8 mouse cellular contexts compared by ENCODE assay signal in genomic region chr4:135709072-135709564, GRCm38 (mm10). TPM values are rescaled to one million over a fixed set of nuclear protein-coding genes. Genes with fewer than 3 reads are reported as not detected.
DNase-seq lines count a peak whose midpoint lies in the region; ATAC-seq and TF ChIP-seq lines count a peak whose summit lies in the region.

No protein-coding gene starts in this region.

- H3K9me3 ChIP-seq in forebrain, embryonic 12.5 days, result no peaks in the 10 kb centered on the region
- no peaks in the 10 kb centered on the region for H3K9me3 ChIP-seq in liver, embryonic 16.5 days (replicated peaks; ENCODE audit: control insufficient read depth, low read length)
- no peaks in the 10 kb centered on the region for H3K9me3 ChIP-seq in neural tube, embryonic 12.5 days

- H3K4me3 ChIP-seq in forebrain, embryonic 12.5 days (replicated peaks), result no peak overlapping the region
- peak overlapping the region; percentile 35 for H3K4me3 ChIP-seq in liver, embryonic 16.5 days (ENCODE audit: low read depth, low read length)
- no peak overlapping the region for H3K4me3 ChIP-seq in neural tube, embryonic 12.5 days
- no peak overlapping the region for H3K4me3 ChIP-seq in testis, adult 2 months (ENCODE audit: control insufficient read depth, low read depth, low read length)

- no peaks in the 10 kb centered on the region for H3K36me3 ChIP-seq in forebrain, embryonic 12.5 days (replicated peaks)
- no peaks in the 10 kb centered on the region for H3K36me3 ChIP-seq in liver, embryonic 16.5 days (ENCODE audit: control insufficient read depth, insufficient read depth)
- H3K36me3 ChIP-seq in neural tube, embryonic 12.5 days, result no peaks in the 10 kb centered on the region
- H3K36me3 ChIP-seq in testis, adult 2 months (ENCODE audit: control insufficient read depth, insufficient read depth, low read length), result no peaks in the 10 kb centered on the region

- TF ChIP-seq CTCF in testis, adult 2 months (IDR thresholded peaks at IDR 0.05; ENCODE audit: control insufficient read depth, insufficient read depth, insufficient replicate concordance, low read depth, low read length), result peak; percentile 84

- TF ChIP-seq POLR2A in testis, adult 2 months (IDR thresholded peaks at IDR 0.05; ENCODE audit: control insufficient read depth, low read depth, low read length), result peak; percentile 28; the same call in 1 of the 2 replicates

- peak; percentile 31; the same call in 1 of the 2 replicates for ATAC-seq in cerebellum, adult (ENCODE audit: insufficient number of reproducible peaks, low FRiP score, low TSS enrichment)
- ATAC-seq in forebrain, embryonic 12.5 days (ENCODE audit: low FRiP score), result 0 out of 2 replicates have a peak, but pooled peaks have one; percentile 6
- ATAC-seq in liver, embryonic 16.5 days (ENCODE audit: low read depth), result peak; percentile 58
- ATAC-seq in neural tube, embryonic 12.5 days (ENCODE audit: low FRiP score, low read depth), result 0 out of 2 replicates have a peak, but pooled peaks have one; percentile 33

- H3K9ac ChIP-seq in forebrain, embryonic 12.5 days, result no peak overlapping the region
- H3K9ac ChIP-seq in liver, embryonic 16.5 days (ENCODE audit: low read depth, low read length), result no peak overlapping the region
- H3K9ac ChIP-seq in neural tube, embryonic 12.5 days, result no peak overlapping the region

- whole genome bisulfite sequencing in forebrain, embryonic 12.5 days, result 10% methylated on average over 8 of the region's 8 CpGs
- 4% methylated on average over 8 of the region's 8 CpGs for WGBS in liver, embryonic 16.5 days (ENCODE audit: insufficient replicate concordance)
- WGBS in neural tube, embryonic 12.5 days, result 7% methylated on average over 8 of the region's 8 CpGs

- intact Hi-C loops in heart, postnatal 10 days (cut with DNase I), result loop anchor here (2.0 kb wide), 2 partner anchors 22 to 60 kb away; partner anchors contain the start of gene Ifnlr1

- no peaks in the 10 kb centered on the region; the same call in 1 of the 2 replicates for H3K27me3 ChIP-seq in forebrain, embryonic 12.5 days
- H3K27me3 ChIP-seq in liver, embryonic 16.5 days (ENCODE audit: control insufficient read depth, insufficient read depth, low read depth, low read length), result no peaks in the 10 kb centered on the region
- H3K27me3 ChIP-seq in neural tube, embryonic 12.5 days (replicated peaks), result no peaks in the 10 kb centered on the region
- H3K27me3 ChIP-seq in testis, adult 2 months (ENCODE audit: control insufficient read depth, insufficient read depth, low read length), result no peaks in the 10 kb centered on the region

- H3K27ac ChIP-seq in forebrain, embryonic 12.5 days, result no peak overlapping the region
- H3K27ac ChIP-seq in liver, embryonic 16.5 days (ENCODE audit: low read length), result no peak overlapping the region
- H3K27ac ChIP-seq in neural tube, embryonic 12.5 days, result no peak overlapping the region
- H3K27ac ChIP-seq in testis, adult 2 months (ENCODE audit: control insufficient read depth, insufficient read depth, low read depth, low read length), result no peak overlapping the region

- peaks cover 5% of the 10 kb centered on the region for H3K4me1 ChIP-seq in forebrain, embryonic 12.5 days
- peaks cover 5% of the 10 kb centered on the region for H3K4me1 ChIP-seq in liver, embryonic 16.5 days (ENCODE audit: control insufficient read depth, low read depth, low read length)
- H3K4me1 ChIP-seq in neural tube, embryonic 12.5 days, result peaks cover 4% of the 10 kb centered on the region; the same call in 1 of the 2 replicates
- H3K4me1 ChIP-seq in testis, adult 2 months (ENCODE audit: control insufficient read depth, insufficient read depth, low read length), result no peaks in the 10 kb centered on the region

- DNase-seq in ES-CJ7 (ENCODE audit: low read depth, low spot score), result peak; percentile 78
- DNase-seq in heart, postnatal 10 days, result peak; percentile 85 to 90
- DNase-seq in kidney, postnatal 36 days, result peak; percentile 77 to 92

- peak overlapping the region; percentile 45 for H3K4me2 ChIP-seq in forebrain, embryonic 12.5 days
- H3K4me2 ChIP-seq in liver, embryonic 16.5 days (ENCODE audit: low read depth, low read length), result peak overlapping the region; percentile 61
- peak overlapping the region; percentile 49 for H3K4me2 ChIP-seq in neural tube, embryonic 12.5 days (replicated peaks)

RNA-seq across cellular contexts. Expression of gene Il22ra1, which starts 18.9 kb away (rescaled TPM):
- polyA plus RNA-seq in forebrain, embryonic 12.5 days (2016; fragmentation: Nextera tagmentation; extraction: Ambion mirVana), result not detected in 2 replicates
- total RNA-seq in heart, postnatal 10 days (2021), result under 1 TPM; 0.22 to 0.64 TPM
- polyA plus RNA-seq in liver, embryonic 16.5 days (2015; fragmentation: Nextera tagmentation; extraction: Ambion mirVana), result 0.34 and 0.50 TPM in 2 replicates
- not detected in 2 replicates for polyA plus RNA-seq in neural tube, embryonic 12.5 days (2016; fragmentation: Nextera tagmentation; extraction: Ambion mirVana)
- 0.17 TPM in 1 of 2 replicates, not detected in the other for polyA plus RNA-seq in testis, adult 2 months (2012; rRNA removed)

RNA-seq across cellular contexts. Expression of gene Ifnlr1, which starts 23.0 kb away (rescaled TPM):
- 0.36 and 0.40 TPM in 2 replicates for polyA plus RNA-seq in forebrain, embryonic 12.5 days (2016; fragmentation: Nextera tagmentation; extraction: Ambion mirVana)
- total RNA-seq in heart, postnatal 10 days (2021), result 1 to 10 TPM; 3.4 to 4.1 TPM
- polyA plus RNA-seq in liver, embryonic 16.5 days (2015; fragmentation: Nextera tagmentation; extraction: Ambion mirVana), result 0.19 and 0.31 TPM in 2 replicates
- polyA plus RNA-seq in neural tube, embryonic 12.5 days (2016; fragmentation: Nextera tagmentation; extraction: Ambion mirVana), result 0.15 and 0.22 TPM in 2 replicates
- 0.43 and 0.67 TPM in 2 replicates for polyA plus RNA-seq in testis, adult 2 months (2012; rRNA removed)

RNA-seq across cellular contexts. Expression of gene Myom3, which starts 50.4 kb away (rescaled TPM):
- 0.10 and 0.15 TPM in 2 replicates for polyA plus RNA-seq in forebrain, embryonic 12.5 days (2016; fragmentation: Nextera tagmentation; extraction: Ambion mirVana)
- total RNA-seq in heart, postnatal 10 days (2021), result under 1 TPM; 0.77 to 0.84 TPM
- polyA plus RNA-seq in liver, embryonic 16.5 days (2015; fragmentation: Nextera tagmentation; extraction: Ambion mirVana), result 0.35 and 0.72 TPM in 2 replicates
- polyA plus RNA-seq in neural tube, embryonic 12.5 days (2016; fragmentation: Nextera tagmentation; extraction: Ambion mirVana), result 1.1 and 1.5 TPM in 2 replicates
- 0.45 and 0.47 TPM in 2 replicates for polyA plus RNA-seq in testis, adult 2 months (2012; rRNA removed)

Comparison
In these comparisons a context has a peak if more than half of its experiments do, and no peak if none do; other contexts are left out.
1. ATAC-seq: peak in every context shown above with its lines; median percentile 58 in liver, embryonic 16.5 days; 33 in neural tube, embryonic 12.5 days; 31 in cerebellum, adult; 6 in forebrain, embryonic 12.5 days.